Mouse (Mus musculus): Measurements from ENCODE around the gene Trim66.

Trim66 gene

GRCm38 (mm10) chr7:109508034-109508433 is at the start of gene Trim66:
TSS of gene Trim66 (minus strand) at chr7:109508134.
- DNase-seq (ENCODE audit: low spot score): no peak

GRCm38 (mm10) chr7:109546726-109547125 is 38.8 kb upstream of the Trim66 start:
- no peak for DNase-seq (ENCODE audit: low spot score)

- no peak for DNase-seq (ENCODE audit: low spot score)
These were observed 38.3 kb upstream of the Trim66 start for GRCm38 (mm10) chr7:109546186-109546585.

- no peak for DNase-seq (ENCODE audit: low spot score)
These were observed 37.5 kb upstream of the Trim66 start for GRCm38 (mm10) chr7:109545255-109545993.

DNA sequence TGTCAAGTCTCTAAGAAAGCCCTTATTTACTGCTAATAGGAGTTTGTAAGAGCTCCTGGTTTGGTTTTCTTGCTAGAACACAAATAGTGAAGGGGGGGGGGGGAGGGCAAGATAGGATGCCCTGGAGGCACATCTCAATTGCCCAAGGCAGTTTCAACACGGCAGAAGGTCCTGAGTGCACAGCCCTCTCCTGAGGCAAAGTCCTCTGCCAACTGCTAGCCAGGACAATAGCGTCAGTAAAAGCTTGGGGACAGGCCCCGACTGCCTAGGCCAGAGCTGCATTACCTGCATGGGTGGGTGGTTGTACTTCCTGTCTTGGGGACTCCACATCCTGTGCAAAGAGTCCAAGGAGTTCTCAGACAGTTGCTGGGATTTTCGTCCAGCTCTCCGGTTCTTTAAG is 36.9 kb upstream of the Trim66 start:
- DNase-seq (ENCODE audit: low spot score): no peak

DNA sequence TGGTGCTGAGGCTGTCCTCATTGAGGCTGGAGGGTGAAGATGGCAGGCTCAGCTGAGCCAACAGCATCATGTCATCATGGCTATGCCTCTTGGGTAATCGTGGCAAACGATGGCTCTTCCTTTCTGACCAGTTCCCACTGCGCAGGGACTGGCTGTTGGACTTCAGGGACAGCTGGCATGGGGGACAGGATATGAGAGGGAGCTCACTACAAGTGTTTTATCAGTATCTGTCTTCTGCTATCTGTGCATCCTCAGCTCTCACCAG is 34.4 kb upstream of the Trim66 start:
- DNase-seq (ENCODE audit: low spot score): no peak

DNA sequence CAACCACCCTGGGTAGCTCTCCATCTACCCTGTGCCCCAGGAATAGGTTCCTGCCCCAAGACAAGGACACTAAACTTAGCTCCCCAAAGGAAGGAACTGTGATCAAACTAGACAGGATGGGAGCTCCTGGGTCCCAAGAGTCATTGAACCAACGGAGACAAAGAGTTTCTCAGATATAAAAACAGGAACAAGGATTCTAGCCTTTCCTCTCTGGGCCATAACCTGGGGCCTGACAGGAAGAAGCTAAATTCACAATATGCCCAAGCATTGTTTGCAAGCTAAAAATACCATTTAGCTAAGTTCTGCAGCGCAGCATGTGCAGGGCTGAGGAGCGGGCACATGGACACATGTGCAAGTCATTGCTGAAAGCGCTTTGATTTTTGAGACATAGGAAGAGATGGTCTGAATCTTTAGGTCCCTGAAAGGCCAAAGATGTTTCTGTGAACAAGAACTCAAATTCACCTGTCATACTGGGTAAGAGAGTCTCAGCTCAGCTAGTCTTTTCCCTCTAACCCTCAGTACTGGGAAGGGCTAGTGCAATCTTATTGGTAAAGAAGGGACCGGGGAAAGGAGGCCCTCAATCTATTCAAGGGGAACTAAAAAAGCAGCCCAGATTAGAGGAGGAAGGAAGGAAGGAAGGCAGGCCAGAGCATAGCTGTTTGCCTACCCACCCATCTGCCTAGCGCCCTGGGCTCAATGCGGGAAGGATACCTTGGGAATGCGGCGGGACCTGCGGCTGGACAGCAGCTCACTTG is 33.9 kb upstream of the Trim66 start:
- no peak for DNase-seq (ENCODE audit: low spot score)

- DNase-seq (ENCODE audit: low spot score): no peak
These were observed 33.0 kb upstream of the Trim66 start for GRCm38 (mm10) chr7:109540902-109541301.

DNA sequence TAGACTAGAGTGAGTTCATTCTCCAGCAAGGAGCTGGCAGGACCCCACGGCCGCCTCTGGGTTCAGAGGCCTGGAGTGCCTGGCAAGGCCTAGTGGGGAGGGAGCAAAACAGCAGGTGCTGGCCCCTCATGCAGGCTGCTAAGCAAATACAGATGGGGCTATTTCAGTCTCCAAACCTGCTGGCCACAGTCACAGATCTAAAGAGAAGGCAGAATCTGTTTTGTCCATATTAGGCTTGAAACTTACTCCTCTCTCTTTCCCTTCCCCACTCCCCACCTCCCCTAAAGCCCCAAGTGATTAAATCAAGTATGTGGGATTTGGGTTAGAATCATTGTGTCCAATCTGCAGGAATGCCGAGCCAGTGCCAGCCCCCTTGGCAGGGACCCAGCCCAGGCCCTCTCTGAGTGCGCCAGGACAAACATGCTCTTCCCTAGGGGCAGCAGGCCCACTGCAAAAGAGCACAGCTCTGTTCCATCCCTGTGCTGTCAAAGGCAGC is 28.6 kb upstream of the Trim66 start:
- no peak for DNase-seq (ENCODE audit: low spot score)

GRCm38 (mm10) chr7:109534921-109535320 is 27.0 kb upstream of the Trim66 start:
- DNase-seq (ENCODE audit: low spot score): no peak

DNA sequence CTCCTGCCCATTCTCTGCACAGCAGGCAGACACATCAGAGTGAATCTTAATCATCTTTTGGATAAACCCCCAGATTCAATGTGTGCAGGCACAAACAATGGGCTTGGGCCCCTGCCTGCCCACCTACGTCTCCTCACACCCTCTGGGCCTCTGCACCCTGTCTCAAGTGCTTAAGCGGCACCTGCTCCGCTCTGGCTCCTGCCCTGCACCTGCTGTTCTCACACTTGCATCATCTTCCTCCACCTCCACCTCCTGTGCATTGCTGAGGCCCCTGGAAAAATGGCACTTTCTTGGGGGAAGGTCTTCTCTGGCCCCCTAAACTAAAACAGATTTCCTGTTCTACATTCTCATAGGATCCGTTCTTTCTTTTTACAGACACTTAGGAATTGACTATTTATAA is 26.0 kb upstream of the Trim66 start:
- no peak for DNase-seq (ENCODE audit: low spot score)

GRCm38 (mm10) chr7:109533129-109533528 is 25.2 kb upstream of the Trim66 start:
- no peak for DNase-seq (ENCODE audit: low spot score)

DNA sequence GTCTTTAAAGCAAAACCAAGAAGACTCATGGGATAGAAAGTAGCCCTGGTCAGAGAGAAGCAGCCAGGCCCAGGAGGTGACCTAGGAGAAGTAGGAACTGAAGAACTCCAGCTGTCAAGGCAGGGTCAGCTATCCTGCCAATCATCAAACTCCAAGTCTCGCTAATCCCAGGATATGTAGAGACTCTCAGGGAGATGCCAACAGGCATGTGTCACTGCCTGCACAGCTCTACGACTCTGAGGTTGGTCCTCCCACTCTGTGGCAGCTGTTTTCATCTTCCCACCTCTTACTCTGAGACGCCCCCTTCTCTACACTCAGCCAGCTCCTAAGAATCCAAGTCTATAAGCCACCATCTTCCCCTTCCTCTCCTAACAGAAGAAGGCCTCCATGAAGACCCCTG is 24.8 kb upstream of the Trim66 start:
- DNase-seq (ENCODE audit: low spot score): no peak

DNA sequence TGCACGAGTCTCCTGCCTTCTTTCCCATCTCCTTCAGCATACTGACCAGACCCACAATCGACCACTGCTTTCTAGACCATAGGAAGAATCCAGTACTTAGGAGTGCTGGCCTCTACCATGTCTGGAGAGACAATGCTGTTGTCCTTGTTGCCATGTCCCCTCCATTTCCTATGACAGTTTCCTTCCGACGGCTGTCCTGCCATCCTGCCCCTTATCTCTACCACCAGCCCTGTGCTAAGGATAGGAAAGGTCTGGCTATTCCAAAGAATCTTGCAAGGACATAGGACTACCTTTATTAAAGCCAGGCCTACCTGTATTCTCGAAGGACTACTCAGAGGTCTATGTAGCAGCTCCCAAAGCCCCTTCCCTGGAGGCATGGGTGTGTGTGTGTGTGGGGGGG is 23.6 kb upstream of the Trim66 start:
- no peak for DNase-seq (ENCODE audit: low spot score)

DNA sequence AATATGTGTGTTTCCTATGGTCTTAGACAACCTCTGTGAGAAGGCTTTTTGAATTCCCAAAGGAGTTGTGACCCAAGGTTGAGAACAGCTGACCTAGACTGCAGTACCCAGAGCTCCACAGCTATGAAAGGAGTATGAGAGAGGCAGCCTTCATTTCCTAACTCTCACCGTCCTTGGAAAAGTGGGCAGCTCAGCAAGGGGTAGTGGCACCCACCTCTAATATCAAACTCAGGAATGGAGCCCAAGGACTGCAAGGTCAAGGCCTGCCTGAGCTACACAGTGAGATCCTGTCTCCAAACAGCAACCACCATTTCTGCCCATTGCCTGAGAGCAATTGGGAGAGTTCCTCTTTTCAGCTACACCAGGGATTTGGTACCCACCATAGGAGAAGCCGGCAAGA is 21.8 kb upstream of the Trim66 start:
- DNase-seq (ENCODE audit: low spot score): no peak

GRCm38 (mm10) chr7:109528356-109528755 is 20.4 kb upstream of the Trim66 start:
- peak; percentile 44 for DNase-seq (ENCODE audit: low spot score)

- DNase-seq (ENCODE audit: low spot score): no peak
These were observed 19.6 kb upstream of the Trim66 start for GRCm38 (mm10) chr7:109527536-109527935.

- no peak for DNase-seq (ENCODE audit: low spot score)
These were observed 18.1 kb upstream of the Trim66 start for GRCm38 (mm10) chr7:109525740-109526663.

GRCm38 (mm10) chr7:109524763-109525162 is 16.8 kb upstream of the Trim66 start:
- DNase-seq (ENCODE audit: low spot score): no peak

GRCm38 (mm10) chr7:109524442-109524744 is 16.5 kb upstream of the Trim66 start:
- DNase-seq (ENCODE audit: low spot score): no peak

GRCm38 (mm10) chr7:109523741-109524441 is 16.0 kb upstream of the Trim66 start:
- DNase-seq (ENCODE audit: low spot score): no peak

GRCm38 (mm10) chr7:109523304-109523703 is 15.4 kb upstream of the Trim66 start:
- DNase-seq (ENCODE audit: low spot score): no peak

Measured in urinary bladder, postnatal 25 days (tissue).